Mouse (Mus musculus) C2C12 (cell line): ENCODE results near the gene Coro6. TPM values are rescaled to one million over a fixed set of nuclear protein-coding genes. Genes with fewer than 3 reads are reported as not detected.

ENCODE experiments used
- H3K27me3 ChIP-seq: one replicate; pipeline ENCODE4 v1.6.1; 2011; ENCODE audit not compliant: control insufficient read depth, insufficient read depth, insufficient read length
- H3K36me3 ChIP-seq: one replicate; pipeline ENCODE4 v1.6.1; 2011; ENCODE audit not compliant: control insufficient read depth, insufficient read depth
- H3K4me3 ChIP-seq: one replicate; pipeline ENCODE4 v1.5.1; 2011; ENCODE audit warnings: mild to moderate bottlenecking, control low read depth; ENCODE audit not compliant: poor library complexity, insufficient read depth, severe bottlenecking
- H3K79me2 ChIP-seq: one replicate; pipeline ENCODE4 v1.6.1; 2011; ENCODE audit not compliant: control insufficient read depth, insufficient read depth
- H3K79me3 ChIP-seq: one replicate; pipeline ENCODE4 v1.6.1; 2011; ENCODE audit warnings: low read depth, control low read depth
- H3ac ChIP-seq: one replicate; pipeline ENCODE3; 2011; ENCODE audit warnings: low read depth; ENCODE audit not compliant: control insufficient read depth, insufficient read length
- CEBPB ChIP-seq: IDR thresholded peaks from one replicate; pipeline ENCODE4 v1.6.1; 2011; ENCODE audit warnings: low read depth, mild to moderate bottlenecking, control low read depth, moderate library complexity
- CTCF ChIP-seq: IDR thresholded peaks from one replicate; pipeline ENCODE4 v1.5.1; 2011; ENCODE audit not compliant: control insufficient read depth, insufficient read depth, insufficient read length
- FOSL1 ChIP-seq: IDR thresholded peaks from one replicate; pipeline ENCODE4 v1.8.0; 2011; ENCODE audit warnings: mild to moderate bottlenecking, low read length; ENCODE audit not compliant: poor library complexity, insufficient read depth, severe bottlenecking
- MAX ChIP-seq: IDR thresholded peaks from one replicate; pipeline ENCODE4 v1.6.1; 2011; ENCODE audit warnings: mild to moderate bottlenecking, control low read depth
- MYOD1 ChIP-seq: IDR thresholded peaks from one replicate; pipeline ENCODE4 v1.6.1; 2011; ENCODE audit warnings: low read depth; ENCODE audit not compliant: control insufficient read depth, insufficient read length
- MYOG ChIP-seq: IDR thresholded peaks from one replicate; pipeline ENCODE4 v1.6.1; 2011; ENCODE audit not compliant: control insufficient read depth, insufficient read length; ENCODE audit errors: extremely low read depth
- USF1 ChIP-seq: IDR thresholded peaks from one replicate; pipeline ENCODE4 v1.6.1; 2011; ENCODE audit warnings: low read depth, mild to moderate bottlenecking, control low read depth, moderate library complexity
- polyA plus RNA-seq: library from polyadenylated mRNA; unstranded; fragments of >200 nt; fragmentation: generic; extraction: Trizol; gene quantifications from one replicate; pipeline ENCODE4 v1.2.1, GENCODE M21; 2012; ENCODE audit warnings: missing spikeins

Gene Coro6
- polyA plus RNA-seq, 1 experiment: 12.8 TPM

DNA sequence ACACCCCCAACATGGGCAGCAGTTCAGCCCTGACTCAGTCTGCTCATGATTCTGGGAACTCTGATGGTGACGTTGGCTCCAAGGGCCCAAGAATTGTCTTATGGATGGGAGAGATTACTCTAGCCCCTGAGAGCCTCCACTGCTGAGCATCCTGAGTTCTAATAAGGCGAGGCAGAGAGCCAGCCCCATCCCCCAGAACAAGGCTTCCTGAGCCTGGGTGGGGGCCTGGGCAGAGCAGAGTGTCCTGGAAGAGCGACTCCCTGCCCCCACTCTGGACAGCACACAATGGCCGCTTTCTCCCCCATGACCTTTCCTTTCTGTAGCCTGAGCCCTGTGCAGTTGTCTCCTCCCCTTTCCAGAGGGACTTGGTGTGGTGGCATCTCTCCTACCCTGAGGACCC lies 35.6 kb downstream of the Coro6 start:
- Histone ChIP-seq H3K79me2 (peaks cover 86% of the 10 kb centered on the region), H3ac (no peak overlapping the region), H3K4me3 (no peak overlapping the region), H3K27me3 (no peaks in the 10 kb centered on the region), H3K79me3 (peaks cover 58% of the 10 kb centered on the region), H3K36me3 (peaks cover 50% of the 10 kb centered on the region)
- no peak for TF ChIP-seq CTCF
- no peak for TF ChIP-seq CEBPB
- no peak for TF ChIP-seq FOSL1
- no peak for TF ChIP-seq MYOG

- H3K4me3 ChIP-seq: no peak overlapping the region
- no peak overlapping the region for H3ac ChIP-seq
- peaks cover 57% of the 10 kb centered on the region for H3K79me3 ChIP-seq
- H3K79me2 ChIP-seq: peaks cover 83% of the 10 kb centered on the region
- H3K27me3 ChIP-seq: no peaks in the 10 kb centered on the region
- TF ChIP-seq MYOD1: no peak
- TF ChIP-seq USF1: no peak
- no peak for TF ChIP-seq MAX
- no peak for TF ChIP-seq CEBPB
- no peak for TF ChIP-seq CTCF
- no peak for TF ChIP-seq FOSL1
- no peak for TF ChIP-seq MYOG
- peaks cover 57% of the 10 kb centered on the region for H3K36me3 ChIP-seq
Measured at GRCm38 (mm10) chr11:77498261-77499139, 36.3 kb downstream of the Coro6 start.

DNA sequence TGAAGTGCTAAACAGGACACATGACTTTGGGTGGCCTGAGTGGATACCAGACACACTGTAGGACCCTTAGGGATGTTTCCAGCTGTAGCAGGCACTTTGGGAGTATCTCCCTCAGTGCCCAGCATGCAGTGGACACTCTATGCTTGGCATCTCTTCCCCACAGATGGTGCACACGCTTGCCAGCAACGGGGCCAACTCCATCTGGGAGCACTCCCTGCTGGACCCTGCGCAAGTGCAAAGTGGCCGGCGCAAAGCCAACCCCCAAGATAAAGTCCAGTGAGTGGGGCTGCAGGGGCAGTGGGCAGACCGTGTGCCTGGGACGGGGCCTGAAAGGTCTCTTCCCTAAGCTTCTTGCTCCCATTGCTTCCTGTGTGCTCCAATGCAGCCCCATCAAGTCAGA lies 37.1 kb downstream of the Coro6 start:
- no peak overlapping the region for H3K4me3 ChIP-seq
- H3K79me2 ChIP-seq: peaks cover 75% of the 10 kb centered on the region
- no peak overlapping the region for H3ac ChIP-seq
- H3K27me3 ChIP-seq: no peaks in the 10 kb centered on the region
- H3K36me3 ChIP-seq: peaks cover 64% of the 10 kb centered on the region
- TF ChIP-seq USF1 (no peak), MAX (no peak), MYOD1 (no peak)
- H3K79me3 ChIP-seq: peaks cover 54% of the 10 kb centered on the region

DNA sequence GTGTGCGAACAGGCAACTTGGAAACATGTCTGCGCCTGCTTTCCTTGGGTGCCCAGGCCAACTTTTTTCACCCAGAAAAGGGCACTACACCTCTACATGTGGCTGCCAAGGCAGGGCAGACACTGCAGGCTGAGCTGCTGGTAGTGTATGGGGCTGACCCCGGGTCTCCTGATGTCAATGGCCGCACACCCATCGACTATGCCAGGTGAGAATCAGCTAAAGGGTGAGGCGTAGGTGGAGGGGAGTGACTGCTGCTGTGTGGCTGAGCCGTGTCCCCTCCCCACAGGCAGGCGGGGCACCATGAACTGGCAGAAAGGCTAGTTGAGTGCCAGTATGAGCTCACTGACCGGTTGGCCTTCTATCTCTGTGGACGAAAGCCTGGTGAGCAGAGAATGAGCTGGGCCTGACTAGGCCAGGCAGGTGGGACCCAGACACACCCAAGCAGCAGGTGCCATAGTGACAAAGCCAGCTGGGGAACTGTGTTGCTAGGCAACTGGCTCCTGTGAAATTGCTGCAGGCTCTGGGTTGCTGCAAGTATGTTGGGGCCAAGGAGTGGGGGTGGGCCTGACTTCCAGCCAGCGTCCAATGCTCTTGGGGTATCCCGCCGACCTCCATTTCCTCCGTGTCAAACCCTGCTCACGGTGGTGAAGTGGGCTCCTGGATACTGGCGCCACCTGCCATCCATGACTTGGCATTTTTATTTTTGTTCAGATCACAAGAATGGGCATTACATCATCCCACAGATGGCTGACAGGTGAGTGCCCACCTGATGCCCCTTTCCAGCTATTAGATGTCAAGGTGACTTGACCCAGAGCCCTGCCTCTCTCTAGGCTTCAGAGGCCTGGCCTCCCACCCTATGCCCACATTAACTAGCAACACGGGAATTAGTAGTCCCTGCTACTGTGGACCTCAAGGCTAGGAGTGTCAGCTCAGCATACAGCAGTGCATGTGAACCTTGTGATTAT lies 38.4 kb downstream of the Coro6 start:
- H3K4me3 ChIP-seq: no peak overlapping the region
- H3K36me3 ChIP-seq: peaks cover 76% of the 10 kb centered on the region
- TF ChIP-seq USF1: no peak
- no peak for TF ChIP-seq MYOG
- peaks cover 41% of the 10 kb centered on the region for H3K79me3 ChIP-seq
- peaks cover 62% of the 10 kb centered on the region for H3K79me2 ChIP-seq
- H3ac ChIP-seq: no peak overlapping the region
- H3K27me3 ChIP-seq: no peaks in the 10 kb centered on the region

DNA sequence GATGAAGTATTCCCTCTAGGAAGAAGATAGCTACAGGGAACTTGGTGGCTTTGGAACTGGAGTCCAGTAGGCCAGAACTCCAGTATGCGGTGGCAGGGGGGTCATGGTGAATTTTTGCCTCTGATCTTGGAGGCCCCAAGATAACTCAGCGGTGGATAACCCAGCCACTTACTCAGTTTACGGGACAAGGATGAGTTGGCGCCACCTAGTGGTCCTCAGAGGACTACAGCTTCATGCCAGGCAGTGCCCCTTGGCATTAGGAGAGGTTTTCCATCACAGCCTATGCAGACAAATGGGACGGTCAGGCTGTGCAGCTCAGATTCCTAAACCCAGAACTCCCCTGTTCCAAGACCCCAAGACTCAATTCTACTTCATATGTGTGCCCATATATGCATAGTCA lies 39.2 kb downstream of the Coro6 start:
- H3ac ChIP-seq: no peak overlapping the region
- peaks cover 75% of the 10 kb centered on the region for H3K36me3 ChIP-seq
- H3K79me3 ChIP-seq: peaks cover 33% of the 10 kb centered on the region
- TF ChIP-seq MYOD1 (no peak), CTCF (peak; percentile 91)
- H3K79me2 ChIP-seq: peaks cover 54% of the 10 kb centered on the region
- no peaks in the 10 kb centered on the region for H3K27me3 ChIP-seq
- no peak overlapping the region for H3K4me3 ChIP-seq

- Histone ChIP-seq H3K36me3 (peaks cover 79% of the 10 kb centered on the region), H3ac (no peak overlapping the region), H3K4me3 (no peak overlapping the region), H3K27me3 (no peaks in the 10 kb centered on the region), H3K79me3 (peaks cover 30% of the 10 kb centered on the region), H3K79me2 (peaks cover 49% of the 10 kb centered on the region)
- no peak for TF ChIP-seq MAX
- TF ChIP-seq USF1: no peak
- no peak for TF ChIP-seq CTCF
- TF ChIP-seq CEBPB: no peak
Measured at GRCm38 (mm10) chr11:77501971-77502370, 39.8 kb downstream of the Coro6 start.
